Mouse (Mus musculus): ENCODE results near the gene Gm49405. TPM values are rescaled to one million over a fixed set of nuclear protein-coding genes. Genes with fewer than 3 reads are reported as not detected.

Gene Gm49405
- polyA plus RNA-seq, 1 experiment from 2014 or later: 3.1 TPM

DNA sequence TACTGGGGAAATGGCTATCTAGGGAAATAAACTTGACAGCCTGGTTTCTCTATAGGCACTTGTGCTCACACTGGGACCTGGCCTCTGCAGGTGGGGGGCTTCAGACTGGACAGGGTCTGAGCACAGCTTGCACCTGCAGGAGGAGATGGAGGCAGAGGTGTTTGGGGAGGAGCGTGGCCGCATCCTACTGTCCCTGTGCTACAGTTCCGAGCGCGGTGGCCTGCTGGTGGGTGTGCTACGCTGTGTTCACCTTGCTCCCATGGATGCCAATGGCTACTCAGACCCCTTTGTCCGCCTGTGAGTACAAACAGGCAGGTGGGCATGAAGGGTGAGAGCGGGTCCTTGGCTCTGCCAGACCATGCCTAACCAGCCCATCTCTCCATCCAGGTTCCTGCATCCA is 5.5 kb downstream of the Gm49405 start:
- in situ Hi-C loops (cut with MboI; ENCODE audit: low pct_unique_long_range_greater_than_20kb): no loop called here
- no peak for DNase-seq (ENCODE audit: low read depth, low spot score)
- ATAC-seq: no peak
- H3K27me3 ChIP-seq: no peaks in the 10 kb centered on the region
- TF ChIP-seq CTCF (IDR thresholded peaks at IDR 0.05): no peak
- POLR2A ChIA-PET: no interaction called here
- CTCF ChIA-PET: no interaction called here

DNA sequence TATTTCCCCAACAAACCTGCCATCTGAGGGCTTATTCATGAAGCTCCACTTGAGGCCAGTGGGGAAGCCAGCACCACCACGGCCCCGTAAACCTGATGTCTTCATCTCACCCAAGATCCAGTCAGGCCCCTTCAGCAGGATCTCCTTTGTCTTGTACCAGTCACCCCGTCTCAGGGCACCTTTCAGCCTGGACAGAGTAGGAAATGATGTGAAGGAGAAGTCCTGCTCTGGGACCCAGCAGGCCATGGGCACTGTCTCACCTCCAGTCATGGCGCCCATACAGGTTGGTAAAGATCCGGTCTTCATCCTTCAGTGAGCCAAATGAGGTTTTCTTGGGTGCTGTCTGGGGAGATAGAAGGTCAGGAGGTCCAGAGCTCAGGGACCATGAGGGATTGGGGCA is 10.7 kb downstream of the Gm49405 start:
- DNase-seq (ENCODE audit: low read depth, low spot score) (no peak), ATAC-seq (no peak)
- H3K27me3 ChIP-seq: no peaks in the 10 kb centered on the region
- POLR2A ChIA-PET: interaction anchor here (1.2 to 2.9 kb wide), 3 partner anchors 8 to 15 kb away, joined by 5 to 14 read pairs (median 5); partner anchors contain the start of genes Doc2g, Gm49405 and Nudt8
- in situ Hi-C loops (cut with MboI; ENCODE audit: low pct_unique_long_range_greater_than_20kb): no loop called here
- CTCF ChIA-PET: interaction anchor here (0.8 to 2.7 kb wide), 3 partner anchors 12 to 65 kb away, joined by 4 to 14 read pairs (median 8); no protein-coding TSS in a partner anchor
- no peak for TF ChIP-seq CTCF (IDR thresholded peaks at IDR 0.05)

DNA sequence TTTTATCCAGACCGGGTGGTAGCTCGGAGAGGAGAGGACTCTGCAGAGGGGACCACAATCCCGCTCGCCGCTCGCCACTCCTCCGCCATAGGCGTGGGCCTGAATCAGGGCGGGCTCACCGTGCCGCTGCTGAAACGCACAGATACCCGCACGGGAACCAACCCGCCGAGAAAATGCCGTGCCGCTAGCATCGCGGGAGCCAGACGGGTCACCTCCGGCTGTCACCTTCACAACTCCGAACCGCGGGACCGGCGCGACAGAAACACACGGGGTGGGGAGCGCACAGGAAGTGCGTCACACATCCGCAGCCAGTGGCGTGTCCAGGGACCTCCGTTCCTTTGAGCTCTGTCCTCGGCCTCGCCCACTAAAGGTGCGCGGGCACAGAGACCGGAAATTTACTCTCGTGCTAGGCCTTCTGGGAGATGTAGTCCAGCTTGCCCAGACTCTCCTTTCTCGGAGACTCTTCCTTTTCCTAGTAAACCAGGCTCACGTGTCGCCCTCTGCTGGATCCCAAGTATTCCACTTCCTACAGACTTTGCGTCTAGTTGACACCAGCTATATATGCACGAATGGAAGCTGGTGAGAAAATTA is 12.1 kb downstream of the Gm49405 start, which contains the start of gene Ndufv1:
Ndufv1 (minus strand) TSS at position 375 of the 591 bp plus-strand sequence.
- in situ Hi-C loops (cut with MboI; ENCODE audit: low pct_unique_long_range_greater_than_20kb): no loop called here
- no peak for TF ChIP-seq CTCF (IDR thresholded peaks at IDR 0.05)
- POLR2A ChIA-PET: interaction anchor here (2.9 kb wide), 1 partner anchor 12 kb away, joined by 14 read pairs; the partner anchor contains the start of genes Gm49405 and Nudt8

GRCm38 (mm10) chr19:4013066-4013465 is 12.6 kb downstream of the Gm49405 start:
- no peak for ATAC-seq
- TF ChIP-seq CTCF (IDR thresholded peaks at IDR 0.05): no peak
- ChIA-PET POLR2A (no interaction called here), CTCF (interaction anchor here (0.9 to 3.1 kb wide), 16 partner anchors 11 to 97 kb away, joined by 3 to 31 read pairs (median 5); partner anchors contain the start of genes Acy3, Aldh3b1, Aldh3b3 and Doc2g)
- DNase-seq (ENCODE audit: low read depth, low spot score): no peak
- in situ Hi-C loops (cut with MboI; ENCODE audit: low pct_unique_long_range_greater_than_20kb): no loop called here
- H3K27me3 ChIP-seq: no peaks in the 10 kb centered on the region

More for the DNA sequence above, 12.1 kb downstream of the Gm49405 start, which contains the start of gene Ndufv1:
- peak; percentile 98 for DNase-seq (ENCODE audit: low read depth, low spot score)
- ATAC-seq: peak; percentile 94
- CTCF ChIA-PET: interaction anchor here (0.8 to 3.1 kb wide), 16 partner anchors 10 to 96 kb away, joined by 3 to 31 read pairs (median 5); partner anchors contain the start of genes Acy3, Aldh3b1, Aldh3b3 and Doc2g
- H3K27me3 ChIP-seq: no peaks in the 10 kb centered on the region

DNA sequence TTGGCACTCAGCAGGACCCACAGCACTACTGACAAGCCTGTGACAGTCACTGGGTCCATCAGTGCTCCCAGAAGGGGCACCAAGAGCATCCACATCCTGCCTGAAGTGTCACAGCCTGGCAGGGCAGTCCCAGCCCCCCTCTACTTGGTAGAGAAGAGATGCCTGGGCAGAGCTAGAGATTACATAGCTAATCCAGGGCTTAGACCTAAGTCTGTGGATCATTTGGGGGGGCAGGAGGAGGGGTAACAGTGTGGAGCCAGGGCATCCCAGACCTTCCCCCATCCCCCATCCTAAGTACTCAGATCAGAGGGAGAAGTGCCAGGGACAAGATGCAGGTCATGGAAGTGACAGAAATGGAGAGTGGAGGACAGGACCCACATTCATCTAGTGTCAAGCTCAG is 14.4 kb downstream of the Gm49405 start:
- no peak for TF ChIP-seq CTCF (IDR thresholded peaks at IDR 0.05)
- POLR2A ChIA-PET: no interaction called here
- DNase-seq (ENCODE audit: low read depth, low spot score) (no peak), ATAC-seq (no peak)
- no peaks in the 10 kb centered on the region for H3K27me3 ChIP-seq
- CTCF ChIA-PET: interaction anchor here (1.2 to 3.1 kb wide), 2 partner anchors 33 to 68 kb away, joined by 4 to 31 read pairs; partner anchors contain the start of gene Gstp2
- in situ Hi-C loops (cut with MboI; ENCODE audit: low pct_unique_long_range_greater_than_20kb): loop anchor here (5.0 kb wide), 2 partner anchors 37 to 72 kb away; no protein-coding TSS in a partner anchor

- no peaks in the 10 kb centered on the region for H3K27me3 ChIP-seq
- CTCF ChIA-PET: interaction anchor here (1.2 to 1.5 kb wide), 2 partner anchors 32 to 69 kb away, joined by 4 read pairs; no protein-coding TSS in a partner anchor
- DNase-seq (ENCODE audit: low read depth, low spot score) (no peak), ATAC-seq (no peak)
- TF ChIP-seq CTCF (IDR thresholded peaks at IDR 0.05): no peak
- POLR2A ChIA-PET: no interaction called here
- in situ Hi-C loops (cut with MboI; ENCODE audit: low pct_unique_long_range_greater_than_20kb): loop anchor here (5.0 kb wide), 2 partner anchors 37 to 72 kb away; no protein-coding TSS in a partner anchor
These were observed 15.2 kb downstream of the Gm49405 start for GRCm38 (mm10) chr19:4015635-4016034.

- ChIA-PET CTCF (interaction anchor here (1.7 to 6.5 kb wide), 4 partner anchors 16 to 34 kb away, joined by 7 to 74 read pairs (median 10); partner anchors contain the start of gene Gstp2), POLR2A (no interaction called here)
- in situ Hi-C loops (cut with MboI; ENCODE audit: low pct_unique_long_range_greater_than_20kb): loop anchor here (5.0 kb wide), 2 partner anchors 34 to 69 kb away; no protein-coding TSS in a partner anchor
- no peak for ATAC-seq
- TF ChIP-seq CTCF (IDR thresholded peaks at IDR 0.05): no peak
- DNase-seq (ENCODE audit: low read depth, low spot score): no peak
- no peaks in the 10 kb centered on the region for H3K27me3 ChIP-seq
These were observed 17.6 kb downstream of the Gm49405 start for GRCm38 (mm10) chr19:4017921-4018587.

GRCm38 (mm10) chr19:4018743-4019583 is 18.5 kb downstream of the Gm49405 start:
- H3K27me3 ChIP-seq: no peaks in the 10 kb centered on the region
- peak; percentile 98 for TF ChIP-seq CTCF (IDR thresholded peaks at IDR 0.05)
- ChIA-PET POLR2A (interaction anchor here (1.0 kb wide), 2 partner anchors 27 to 29 kb away, joined by 4 read pairs; partner anchors contain the start of gene Gstp2), CTCF (interaction anchor here (0.8 to 6.5 kb wide), 11 partner anchors 15 to 230 kb away, joined by 3 to 74 read pairs (median 4); partner anchors contain the start of genes Cdk2ap2, Gstp1 and Gstp2)
- ATAC-seq: peak; percentile 67
- in situ Hi-C loops (cut with MboI; ENCODE audit: low pct_unique_long_range_greater_than_20kb): loop anchor here (5.0 kb wide), 2 partner anchors 33 to 68 kb away; no protein-coding TSS in a partner anchor
- DNase-seq (ENCODE audit: low read depth, low spot score): peak; percentile 64

GRCm38 (mm10) chr19:4023185-4023584 is 22.8 kb downstream of the Gm49405 start:
- ATAC-seq (no peak), DNase-seq (ENCODE audit: low read depth, low spot score) (no peak)
- POLR2A ChIA-PET: no interaction called here
- in situ Hi-C loops (cut with MboI; ENCODE audit: low pct_unique_long_range_greater_than_20kb): no loop called here
- H3K27me3 ChIP-seq: peaks cover 2% of the 10 kb centered on the region
- CTCF ChIA-PET: interaction anchor here (6.5 kb wide), 1 partner anchor 25 kb away, joined by 74 read pairs; the partner anchor contains the start of gene Gstp2
- no peak for TF ChIP-seq CTCF (IDR thresholded peaks at IDR 0.05)
